ENCODE assay signal across 15 mouse cellular contexts in the genomic region with DNA sequence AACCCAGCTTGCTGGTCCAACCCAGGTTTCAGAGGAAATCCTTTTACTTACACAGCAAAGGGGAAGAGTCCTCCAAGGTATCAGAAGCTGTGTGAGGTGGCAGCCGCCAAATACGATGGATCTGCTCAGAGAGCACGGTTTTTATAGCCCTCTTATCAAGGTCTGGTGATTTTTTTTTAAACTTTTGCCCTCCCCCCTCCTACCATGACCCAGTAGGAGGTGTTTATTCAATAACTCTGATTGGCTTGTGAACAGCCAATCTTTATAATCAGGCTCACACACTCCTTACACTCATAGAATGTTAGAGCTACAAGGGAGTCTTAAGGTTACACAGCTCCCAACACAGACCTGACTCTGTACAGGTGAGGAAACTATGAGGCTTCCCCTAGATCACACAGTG. TPM values are rescaled to one million over a fixed set of nuclear protein-coding genes. Genes with fewer than 3 reads are reported as not detected.
A peak's percentile ranks its signal among the peaks of the same experiment; 100 is the strongest.
DNase-seq lines count a peak whose midpoint lies in the region; ATAC-seq lines count a peak whose summit lies in the region.
"Had no signal": no experiment of that assay in that cellular context is flagged by ENCODE, and none has a peak within 500 bp of the region (broad histone marks: within the 10 kb centered on the region; RNA-seq: fewer than 3 reads in every experiment).

Gene Aldob (minus strand): TSS at position 164 of the 400 bp plus-strand sequence.

- H3K27ac ChIP-seq in stomach, embryonic 15.5 days = no peak within 1 kb of the TSS

- no peaks in the 10 kb centered on the region for H3K9me3 ChIP-seq in erythroblast, embryonic 14.5 days (ENCODE audit: control insufficient read depth, low read length)
- no peaks in the 10 kb centered on the region for H3K9me3 ChIP-seq in stomach, embryonic 15.5 days
- H3K9me3 ChIP-seq: megakaryocyte, embryonic 14.5 days had no signal

- peak within 1 kb of the TSS; percentile 45 for H3K4me3 ChIP-seq in erythroblast, embryonic 14.5 days (replicated peaks)
- H3K4me3 ChIP-seq in stomach, embryonic 15.5 days (replicated peaks) = no peak within 1 kb of the TSS
- H3K4me3 ChIP-seq: megakaryocyte, embryonic 14.5 days had no signal

- H3K4me2 ChIP-seq in stomach, embryonic 15.5 days = no peak within 1 kb of the TSS

- WGBS in stomach, embryonic 15.5 days = 35% methylated on average over 3 of the region's 3 CpGs

- H3K9ac ChIP-seq in stomach, embryonic 15.5 days = no peak within 1 kb of the TSS

- no peaks in the 10 kb centered on the region for H3K4me1 ChIP-seq in erythroblast, embryonic 14.5 days (ENCODE audit: control insufficient read depth)
- no peaks in the 10 kb centered on the region for H3K4me1 ChIP-seq in stomach, embryonic 15.5 days
- H3K4me1 ChIP-seq: megakaryocyte, embryonic 14.5 days had no signal

- H3K36me3 ChIP-seq in erythroblast, embryonic 14.5 days (ENCODE audit: control insufficient read depth) = no peaks in the 10 kb centered on the region
- H3K36me3 ChIP-seq in stomach, embryonic 15.5 days = no peaks in the 10 kb centered on the region

- no peak for ATAC-seq in erythroblast, adult 5-6 weeks (replicated peaks; ENCODE audit: low FRiP score, poor library complexity, severe bottlenecking)
- no peak; the same call in 1 of the 2 replicates for ATAC-seq in stomach, embryonic 15.5 days (ENCODE audit: insufficient read depth, low FRiP score, low read depth)
- ATAC-seq: lung, postnatal 0 days had no signal

- H3K27me3 ChIP-seq in erythroblast, embryonic 14.5 days (ENCODE audit: control insufficient read depth) = no peaks in the 10 kb centered on the region
- H3K27me3 ChIP-seq in stomach, embryonic 15.5 days (replicated peaks) = no peaks in the 10 kb centered on the region

- peak; percentile 89 to 93 for DNase-seq in kidney, adult 8-10 months
- peak; percentile 37 to 59 for DNase-seq in kidney, postnatal 4 days
- DNase-seq in spleen, adult 12 weeks (ENCODE audit: low spot score) = no peak
- no peak for DNase-seq in cerebellum, adult 9-10 months
- DNase-seq in thymus, postnatal 14 days = no peak
- DNase-seq: cerebellum, postnatal 14 days had no signal

RNA-seq across cellular contexts. Expression of gene Aldob, which starts in this region (rescaled TPM):
- polyA plus RNA-seq in erythroblast, embryonic 14.5 days (2012) = 0.04 TPM in 1 of 2 replicates, not detected in the other
- total RNA-seq in erythroblast, adult 5-6 weeks (2015; ENCODE audit: low replicate concordance) = not detected in 2 replicates
- not detected in 2 replicates for total RNA-seq in erythroblast, adult 5-6 weeks (2017; ENCODE audit: low replicate concordance)
- 77.3 and 88.5 TPM in 2 replicates for polyA plus RNA-seq in stomach, embryonic 15.5 days (2015; fragmentation: Nextera tagmentation; extraction: Ambion mirVana)
- total RNA-seq: ES-E14; granulocyte monocyte progenitor cell, adult 5-6 weeks; monocyte, adult 5-6 weeks had no signal
- polyA plus RNA-seq: C2C12 had no signal

Comparison
In these comparisons a context has a peak if more than half of its experiments do, and no peak if none do; other contexts are left out.
1. RNA of gene Aldob (polyA plus RNA-seq): 77.3 to 88.5 TPM in stomach, embryonic 15.5 days; 0.04 TPM in erythroblast, embryonic 14.5 days; every median in the first group is over 10 times any median in the second.
2. DNase-seq: peak in kidney, adult 8-10 months (2 of 2) and kidney, postnatal 4 days (2 of 2); none in spleen, adult 12 weeks (single experiment), cerebellum, adult 9-10 months (single experiment) and thymus, postnatal 14 days (single experiment).